8 mouse cellular contexts compared by ENCODE assay signal in the genomic region with DNA sequence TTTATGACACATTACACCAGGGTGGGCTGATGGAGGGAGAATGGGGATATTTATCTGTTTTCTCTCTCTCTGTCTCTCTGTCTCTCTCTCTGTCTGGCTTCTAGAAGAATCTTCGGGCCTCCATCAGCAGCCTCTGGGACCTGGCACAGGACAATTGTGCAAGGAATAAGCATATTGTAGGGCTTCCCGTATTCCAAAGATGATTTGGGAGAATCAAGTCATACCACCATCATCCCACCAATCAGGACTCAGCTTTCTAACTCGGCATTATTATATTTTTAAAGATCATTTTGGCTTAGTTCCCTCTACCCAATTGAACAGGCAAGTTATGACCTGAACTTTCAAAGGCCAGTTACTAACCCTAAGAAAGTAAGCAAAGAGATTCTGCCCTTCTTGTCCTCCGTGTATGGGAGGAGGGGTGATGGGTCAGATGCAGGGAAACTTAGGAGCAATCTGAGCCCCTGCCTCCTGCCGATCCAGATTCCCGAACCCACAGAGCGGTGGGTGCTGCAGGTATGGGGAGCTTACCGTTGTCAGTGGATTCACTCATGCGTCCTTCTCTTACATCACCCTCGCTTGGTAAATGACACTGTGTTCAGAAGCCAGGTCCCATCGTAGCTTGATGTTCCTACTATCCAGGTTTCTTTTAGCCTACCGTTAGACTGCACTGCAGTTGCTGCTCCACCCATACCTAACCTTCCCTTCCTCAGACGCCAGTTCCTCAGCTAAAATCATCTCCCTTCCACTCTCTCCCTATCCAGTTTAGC. TPM values are rescaled to one million over a fixed set of nuclear protein-coding genes. Genes with fewer than 3 reads are reported as not detected.
DNase-seq lines count a peak whose midpoint lies in the region; ATAC-seq and TF ChIP-seq lines count a peak whose summit lies in the region.

No protein-coding gene starts in this region.

- TF ChIP-seq EP300 in lung, postnatal 0 days (IDR thresholded peaks at IDR 0.05): no peak

- no peak overlapping the region for H3K27ac ChIP-seq in lung, postnatal 0 days (ENCODE audit: low read length)
- H3K27ac ChIP-seq in intestine, postnatal 0 days (ENCODE audit: low read depth, low read length): no peak overlapping the region
- no peak overlapping the region for H3K27ac ChIP-seq in olfactory bulb, adult 2 months (ENCODE audit: insufficient read depth, low read depth, low read length)

- no peak overlapping the region for H3K4me3 ChIP-seq in lung, postnatal 0 days (ENCODE audit: low read depth, low read length)
- H3K4me3 ChIP-seq in lung, adult 2 months (replicated peaks; ENCODE audit: extremely low read depth, low read depth, low read length): no peak overlapping the region
- peak overlapping the region; percentile 100 for H3K4me3 ChIP-seq in intestine, postnatal 0 days (ENCODE audit: low read depth, low read length)
- H3K4me3 ChIP-seq in olfactory bulb, adult 2 months (ENCODE audit: insufficient read depth, low read depth, low read length): peak overlapping the region; percentile 74

- no peak for TF ChIP-seq CTCF in lung, postnatal 0 days (IDR thresholded peaks at IDR 0.05)
- no peak for TF ChIP-seq CTCF in lung, adult 2 months (IDR thresholded peaks at IDR 0.05; ENCODE audit: insufficient read depth, low read length)
- TF ChIP-seq CTCF in intestine, postnatal 0 days (IDR thresholded peaks at IDR 0.05; ENCODE audit: low read depth): no peak
- no peak for TF ChIP-seq CTCF in olfactory bulb, adult 2 months (IDR thresholded peaks at IDR 0.05; ENCODE audit: insufficient read depth, low read depth, low read length)

- ATAC-seq in cerebellum, adult (ENCODE audit: insufficient number of reproducible peaks, low FRiP score, low TSS enrichment): no peak
- no peak for ATAC-seq in lung, postnatal 0 days
- ATAC-seq in intestine, postnatal 0 days: no peak
- ATAC-seq in megakaryocyte-erythroid progenitor cell, adult 5-6 weeks (replicated peaks; ENCODE audit: low FRiP score, low TSS enrichment, poor library complexity, severe bottlenecking): no peak

- peak overlapping the region; percentile 51 for H3K4me2 ChIP-seq in lung, postnatal 0 days (replicated peaks; ENCODE audit: low read depth, low read length)
- peak overlapping the region; percentile 73 for H3K4me2 ChIP-seq in intestine, postnatal 0 days (replicated peaks; ENCODE audit: low read depth)

- H3K27me3 ChIP-seq in lung, postnatal 0 days (replicated peaks; ENCODE audit: insufficient read depth, low read length): no peaks in the 10 kb centered on the region
- no peaks in the 10 kb centered on the region for H3K27me3 ChIP-seq in intestine, postnatal 0 days (replicated peaks; ENCODE audit: control insufficient read depth, insufficient read depth, low read length)

- intact Hi-C loops in gastrocnemius, postnatal 36 days (cut with DNase I): no loop called here

- peak; percentile 62 for DNase-seq in cerebellum, adult 9-11 months
- DNase-seq in lung, postnatal 0 days (ENCODE audit: low spot score): no peak
- DNase-seq in lung, adult 2 months: no peak
- DNase-seq in gastrocnemius, postnatal 36 days: no peak

- no peak overlapping the region for H3K9ac ChIP-seq in lung, postnatal 0 days (replicated peaks; ENCODE audit: low read depth)
- H3K9ac ChIP-seq in intestine, postnatal 0 days (ENCODE audit: low read depth, low read length): no peak overlapping the region

- no peak for TF ChIP-seq POLR2A in lung, adult 2 months (IDR thresholded peaks at IDR 0.05; ENCODE audit: borderline replicate concordance, extremely low read depth, low read depth, low read length)
- TF ChIP-seq POLR2A in olfactory bulb, adult 2 months (IDR thresholded peaks at IDR 0.05; ENCODE audit: insufficient read depth, low read depth, low read length): no peak

- peaks cover 2% of the 10 kb centered on the region; the same call in 1 of the 2 replicates for H3K4me1 ChIP-seq in lung, postnatal 0 days (ENCODE audit: insufficient read depth, low read depth, low read length)
- peaks cover 13% of the 10 kb centered on the region for H3K4me1 ChIP-seq in lung, adult 2 months (ENCODE audit: control insufficient read depth, insufficient read depth, low read length)
- 0 out of 2 replicates have a peak, but pooled peaks cover 5% of the 10 kb centered on the region for H3K4me1 ChIP-seq in intestine, postnatal 0 days (replicated peaks; ENCODE audit: control insufficient read depth, insufficient read depth, low read length)
- H3K4me1 ChIP-seq in olfactory bulb, adult 2 months (ENCODE audit: control insufficient read depth, insufficient read depth, low read length): peaks cover 8% of the 10 kb centered on the region; the same call in 1 of the 2 replicates

- no peaks in the 10 kb centered on the region for H3K9me3 ChIP-seq in lung, postnatal 0 days (ENCODE audit: low read length)
- no peaks in the 10 kb centered on the region for H3K9me3 ChIP-seq in intestine, postnatal 0 days (ENCODE audit: control insufficient read depth)

- 49% methylated on average over 13 of the region's 13 CpGs for WGBS in lung, postnatal 0 days
- WGBS in lung, adult 2 months: 53% methylated on average over 13 of the region's 13 CpGs
- 54% methylated on average over 13 of the region's 13 CpGs for WGBS in intestine, postnatal 0 days
- 48% methylated on average over 13 of the region's 13 CpGs for WGBS in olfactory bulb, adult 2 months

- no peaks in the 10 kb centered on the region for H3K36me3 ChIP-seq in lung, postnatal 0 days (ENCODE audit: insufficient read depth, low read length)
- no peaks in the 10 kb centered on the region for H3K36me3 ChIP-seq in intestine, postnatal 0 days (ENCODE audit: control insufficient read depth, insufficient read depth)

RNA-seq across cellular contexts. Expression of gene Dync1h1, which starts 0.8 kb away (rescaled TPM):
- polyA plus RNA-seq in lung, postnatal 0 days (2015; fragmentation: Nextera tagmentation; extraction: Ambion mirVana): 34.7 and 38.1 TPM in 2 replicates
- polyA plus RNA-seq in lung, adult 2 months (2012; rRNA removed): 282 and 294 TPM in 2 replicates
- polyA plus RNA-seq in intestine, postnatal 0 days (2015; fragmentation: Nextera tagmentation; extraction: Ambion mirVana): 19.7 and 21.8 TPM in 2 replicates
- polyA plus RNA-seq in olfactory bulb, adult 2 months (2012; ENCODE audit: insufficient read depth, insufficient read length, low replicate concordance, missing spikeins): 228 and 373 TPM in 2 replicates
- total RNA-seq in megakaryocyte-erythroid progenitor cell, adult 5-6 weeks (2014; fragmentation: Nextera tagmentation): 74.1 and 185 TPM in 2 replicates
- total RNA-seq in megakaryocyte-erythroid progenitor cell, adult 5-6 weeks (2017): 56.6 and 70.5 TPM in 2 replicates
- total RNA-seq in gastrocnemius, postnatal 36 days (2021): 10 to 100 TPM; 60.4 to 63.9 TPM

Comparison
In these comparisons a context has a peak if more than half of its experiments do, and no peak if none do; other contexts are left out.
1. H3K4me3 ChIP-seq: peak in intestine, postnatal 0 days (single experiment) and olfactory bulb, adult 2 months (single experiment); none in lung, postnatal 0 days (single experiment) and lung, adult 2 months (single experiment).